Mouse (Mus musculus): ENCODE results near the gene BC004004. TPM values are rescaled to one million over a fixed set of nuclear protein-coding genes. Genes with fewer than 3 reads are reported as not detected.

BC004004 gene
- total RNA-seq, 1 experiment from 2014 or later, result 77.2 TPM

GRCm38 (mm10) chr17:29327691-29328090 lies 59.1 kb downstream of the BC004004 start:
- no peak for ATAC-seq (replicated peaks in 1 of 2; ENCODE audit: insufficient read depth in 1 of 2, low FRiP score in 2 of 2, low TSS enrichment in 1 of 2, low read depth in 1 of 2, poor library complexity in 2 of 2, severe bottlenecking in 2 of 2)

GRCm38 (mm10) chr17:29330221-29330620 lies 61.6 kb downstream of the BC004004 start:
- no peak for ATAC-seq (replicated peaks in 1 of 2; ENCODE audit: insufficient read depth in 1 of 2, low FRiP score in 2 of 2, low TSS enrichment in 1 of 2, low read depth in 1 of 2, poor library complexity in 2 of 2, severe bottlenecking in 2 of 2)

- ATAC-seq (replicated peaks in 1 of 2; ENCODE audit: insufficient read depth in 1 of 2, low FRiP score in 2 of 2, low TSS enrichment in 1 of 2, low read depth in 1 of 2, poor library complexity in 2 of 2, severe bottlenecking in 2 of 2), result no peak
Observed at GRCm38 (mm10) chr17:29330671-29331410, 62.3 kb downstream of the BC004004 start.

GRCm38 (mm10) chr17:29332186-29332685 lies 63.6 kb downstream of the BC004004 start:
- ATAC-seq (replicated peaks in 1 of 2; ENCODE audit: insufficient read depth in 1 of 2, low FRiP score in 2 of 2, low TSS enrichment in 1 of 2, low read depth in 1 of 2, poor library complexity in 2 of 2, severe bottlenecking in 2 of 2), result no peak

GRCm38 (mm10) chr17:29336266-29336990 lies 67.8 kb downstream of the BC004004 start:
- ATAC-seq (replicated peaks in 1 of 2; ENCODE audit: insufficient read depth in 1 of 2, low FRiP score in 2 of 2, low TSS enrichment in 1 of 2, low read depth in 1 of 2, poor library complexity in 2 of 2, severe bottlenecking in 2 of 2), result no peak

- ATAC-seq (replicated peaks in 1 of 2; ENCODE audit: insufficient read depth in 1 of 2, low FRiP score in 2 of 2, low TSS enrichment in 1 of 2, low read depth in 1 of 2, poor library complexity in 2 of 2, severe bottlenecking in 2 of 2), result no peak
Observed at GRCm38 (mm10) chr17:29337979-29338823, 69.6 kb downstream of the BC004004 start.

- ATAC-seq (replicated peaks in 1 of 2; ENCODE audit: insufficient read depth in 1 of 2, low FRiP score in 2 of 2, low TSS enrichment in 1 of 2, low read depth in 1 of 2, poor library complexity in 2 of 2, severe bottlenecking in 2 of 2), result no peak
Observed at GRCm38 (mm10) chr17:29339170-29339768, 70.7 kb downstream of the BC004004 start.

GRCm38 (mm10) chr17:29340406-29341261 lies 72.0 kb downstream of the BC004004 start:
- no peak for ATAC-seq (replicated peaks in 1 of 2; ENCODE audit: insufficient read depth in 1 of 2, low FRiP score in 2 of 2, low TSS enrichment in 1 of 2, low read depth in 1 of 2, poor library complexity in 2 of 2, severe bottlenecking in 2 of 2)

GRCm38 (mm10) chr17:29341591-29342003 lies 73.0 kb downstream of the BC004004 start:
- ATAC-seq (replicated peaks in 1 of 2; ENCODE audit: insufficient read depth in 1 of 2, low FRiP score in 2 of 2, low TSS enrichment in 1 of 2, low read depth in 1 of 2, poor library complexity in 2 of 2, severe bottlenecking in 2 of 2), result peak; percentile 75 to 81

GRCm38 (mm10) chr17:29342010-29342910 lies 73.7 kb downstream of the BC004004 start:
- ATAC-seq (replicated peaks in 1 of 2; ENCODE audit: insufficient read depth in 1 of 2, low FRiP score in 2 of 2, low TSS enrichment in 1 of 2, low read depth in 1 of 2, poor library complexity in 2 of 2, severe bottlenecking in 2 of 2), result no peak

- ATAC-seq (replicated peaks in 1 of 2; ENCODE audit: insufficient read depth in 1 of 2, low FRiP score in 2 of 2, low TSS enrichment in 1 of 2, low read depth in 1 of 2, poor library complexity in 2 of 2, severe bottlenecking in 2 of 2), result no peak
Observed at GRCm38 (mm10) chr17:29343241-29343640, 74.7 kb downstream of the BC004004 start.

- no peak for ATAC-seq (replicated peaks in 1 of 2; ENCODE audit: insufficient read depth in 1 of 2, low FRiP score in 2 of 2, low TSS enrichment in 1 of 2, low read depth in 1 of 2, poor library complexity in 2 of 2, severe bottlenecking in 2 of 2)
Observed at GRCm38 (mm10) chr17:29345272-29345671, 76.7 kb downstream of the BC004004 start.

GRCm38 (mm10) chr17:29346496-29347125 lies 78.0 kb downstream of the BC004004 start:
- ATAC-seq (replicated peaks in 1 of 2; ENCODE audit: insufficient read depth in 1 of 2, low FRiP score in 2 of 2, low TSS enrichment in 1 of 2, low read depth in 1 of 2, poor library complexity in 2 of 2, severe bottlenecking in 2 of 2), result no peak

- ATAC-seq (replicated peaks in 1 of 2; ENCODE audit: insufficient read depth in 1 of 2, low FRiP score in 2 of 2, low TSS enrichment in 1 of 2, low read depth in 1 of 2, poor library complexity in 2 of 2, severe bottlenecking in 2 of 2), result no peak
Observed at GRCm38 (mm10) chr17:29347126-29347644, 78.6 kb downstream of the BC004004 start.

GRCm38 (mm10) chr17:29347645-29348256 lies 79.2 kb downstream of the BC004004 start, which contains the start of gene Mtch1:
TSS of gene Mtch1 (minus strand) at chr17:29347934.
- ATAC-seq (replicated peaks in 1 of 2; ENCODE audit: insufficient read depth in 1 of 2, low FRiP score in 2 of 2, low TSS enrichment in 1 of 2, low read depth in 1 of 2, poor library complexity in 2 of 2, severe bottlenecking in 2 of 2), result peak; percentile 96 to 99
